Mouse (Mus musculus): ENCODE data around the gene Nxpe4. TPM values are rescaled to one million over a fixed set of nuclear protein-coding genes. Genes with fewer than 3 reads are reported as not detected.

Gene Nxpe4
- total and polyA plus RNA-seq, 3 experiments = 0.67 to 5.0 (median 2.1) TPM

GRCm38 (mm10) chr9:48329597-48329996 lies 167.8 kb downstream of the Nxpe4 start:
- DNase-seq = no peak

- no peak for DNase-seq
These were observed 177.1 kb downstream of the Nxpe4 start for GRCm38 (mm10) chr9:48338783-48339455.

DNA sequence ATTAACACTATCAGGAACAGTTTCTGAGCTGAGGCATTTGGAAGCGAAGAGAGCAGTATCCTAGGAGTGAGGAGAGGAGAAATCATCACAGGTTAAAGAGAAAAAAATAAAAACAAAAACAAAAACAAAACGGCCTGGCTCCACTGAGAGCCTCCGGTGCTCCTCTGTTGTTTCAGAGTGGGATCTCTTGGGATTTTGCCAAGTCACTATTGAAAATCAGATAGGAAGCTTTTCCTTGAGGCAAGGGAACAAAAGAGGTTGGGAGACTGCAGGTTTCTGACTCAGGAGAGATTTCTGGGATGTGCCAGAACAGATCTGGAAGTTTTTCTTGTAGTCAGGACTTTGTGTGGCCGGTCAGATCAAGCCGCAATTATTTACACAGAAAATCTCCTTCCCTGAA lies 177.7 kb downstream of the Nxpe4 start:
- no peak for DNase-seq

GRCm38 (mm10) chr9:48340708-48341380 lies 179.0 kb downstream of the Nxpe4 start:
- no peak for DNase-seq

- DNase-seq = no peak
These were observed 183.6 kb downstream of the Nxpe4 start for GRCm38 (mm10) chr9:48345456-48345855.

GRCm38 (mm10) chr9:48345866-48346265 lies 184.0 kb downstream of the Nxpe4 start:
- no peak for DNase-seq

GRCm38 (mm10) chr9:48353148-48353698 lies 191.4 kb downstream of the Nxpe4 start, which contains the start of gene Nxpe2:
Gene Nxpe2 (minus strand): TSS chr9:48353454.
- DNase-seq = no peak

DNA sequence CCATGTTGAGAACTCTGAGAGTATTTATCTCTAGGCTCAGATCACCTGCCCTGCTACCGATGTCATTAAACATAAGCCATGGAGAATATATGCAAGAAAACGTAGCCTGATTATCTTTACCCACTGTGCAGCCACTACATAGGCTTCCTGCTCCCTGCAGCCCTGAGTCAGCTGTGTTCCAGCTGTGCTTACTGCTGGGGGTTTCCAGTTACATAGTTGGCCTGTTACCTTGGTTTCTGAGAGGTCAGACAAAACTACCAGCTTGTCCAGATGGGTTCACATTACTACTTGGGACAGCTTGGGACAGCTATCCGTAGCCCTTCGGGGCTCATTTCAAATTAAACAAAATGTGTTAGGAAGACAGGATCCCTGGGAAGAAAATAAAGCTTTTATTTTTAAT lies 192.3 kb downstream of the Nxpe4 start:
- no peak for DNase-seq

GRCm38 (mm10) chr9:48354793-48355192 lies 193.0 kb downstream of the Nxpe4 start:
- DNase-seq = peak; percentile 84

DNA sequence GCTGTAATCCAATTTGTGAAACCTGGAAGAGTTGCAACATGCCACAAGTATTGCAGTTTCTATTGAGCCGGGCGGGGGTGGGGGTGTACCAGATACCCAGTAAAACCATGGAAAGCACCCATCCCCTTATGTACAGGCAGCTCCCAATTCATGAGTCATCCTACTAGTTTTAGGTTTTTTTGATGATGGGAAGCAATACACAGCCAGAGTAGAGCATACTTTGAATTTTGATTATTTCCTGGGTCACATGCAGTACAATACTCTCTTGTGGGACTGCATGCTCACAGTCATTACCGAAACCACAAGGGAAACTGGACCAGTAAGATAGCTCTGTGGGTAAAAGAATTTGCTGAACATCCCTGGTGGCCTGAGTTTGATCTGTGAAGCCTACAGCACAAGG lies 195.3 kb downstream of the Nxpe4 start:
- DNase-seq = no peak

- DNase-seq = no peak
These were observed 199.0 kb downstream of the Nxpe4 start for GRCm38 (mm10) chr9:48360826-48361225.

GRCm38 (mm10) chr9:48361815-48362631 lies 200.2 kb downstream of the Nxpe4 start:
- no peak for DNase-seq

DNA sequence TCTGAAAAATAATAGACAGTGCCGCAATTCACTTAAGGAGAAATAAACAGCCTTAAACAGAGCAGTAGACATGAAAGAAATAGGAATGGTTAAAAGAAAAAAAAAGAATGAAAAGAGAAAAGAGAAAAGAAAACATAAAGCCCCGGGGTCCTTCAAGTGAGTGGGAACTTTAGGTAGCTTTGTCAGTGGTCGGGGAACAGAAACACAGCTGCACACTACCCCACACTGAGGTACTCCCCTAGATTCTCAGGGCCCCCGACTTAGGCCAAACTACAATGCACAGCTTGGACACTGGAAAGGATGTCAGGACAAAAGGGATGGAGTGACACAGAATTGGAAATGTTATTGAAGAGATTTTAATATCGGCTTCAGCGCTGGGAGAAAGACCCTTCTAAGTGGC lies 200.9 kb downstream of the Nxpe4 start:
- no peak for DNase-seq

DNA sequence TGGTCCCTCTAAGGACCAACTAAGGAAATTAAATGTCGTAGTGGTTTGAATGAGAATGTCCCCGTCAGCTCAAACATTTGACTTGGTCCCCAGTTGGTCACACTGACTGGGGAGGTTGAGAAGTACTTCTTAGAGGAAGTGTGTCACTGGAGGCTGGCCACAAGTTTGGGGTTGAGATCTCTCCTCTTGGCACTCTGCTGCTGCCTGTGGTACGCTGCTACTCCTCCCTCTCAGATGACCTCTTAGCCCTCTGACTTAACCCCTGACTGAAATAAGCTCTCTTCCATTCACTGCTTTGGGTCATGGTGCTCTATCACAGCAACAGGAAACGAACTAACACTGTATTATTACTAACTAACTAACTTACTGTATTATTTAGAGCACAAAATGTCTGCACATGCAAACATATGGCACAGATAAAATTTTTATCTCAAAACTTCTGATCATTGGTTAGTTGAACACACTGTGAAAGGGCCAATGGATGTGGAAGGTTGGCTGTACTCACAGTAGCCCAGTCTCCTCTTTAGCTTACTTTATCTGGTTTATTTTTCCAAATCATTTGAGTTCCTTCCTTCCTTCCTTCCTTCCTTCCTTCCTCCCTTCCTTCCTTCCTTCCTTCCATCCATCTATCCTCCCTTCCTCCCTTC lies 211.5 kb downstream of the Nxpe4 start:
- DNase-seq = no peak

GRCm38 (mm10) chr9:48374357-48374756 lies 212.5 kb downstream of the Nxpe4 start:
- no peak for DNase-seq

- DNase-seq = no peak
These were observed 226.6 kb downstream of the Nxpe4 start for GRCm38 (mm10) chr9:48388451-48388850.

DNA sequence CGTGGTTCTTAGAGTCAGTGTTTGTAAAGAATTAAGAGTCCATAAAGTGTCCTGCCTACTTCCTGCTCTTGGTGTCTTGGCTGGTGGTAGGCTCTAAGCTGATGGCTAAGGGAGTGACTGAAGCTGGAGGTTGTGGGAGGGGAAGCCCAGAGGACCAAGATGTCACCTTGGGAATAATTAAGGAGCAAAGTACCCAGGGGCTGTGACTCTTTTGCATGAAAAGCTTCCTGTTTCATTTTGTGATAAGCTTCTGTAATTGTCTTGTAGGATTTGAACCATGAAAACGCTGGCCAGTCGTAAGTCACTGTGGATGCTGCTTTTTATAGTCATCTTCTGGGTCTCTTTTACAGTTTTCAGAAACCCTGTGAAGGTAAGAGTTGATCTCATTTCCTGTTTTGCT lies 228.2 kb downstream of the Nxpe4 start:
- no peak for DNase-seq

- DNase-seq = no peak
These were observed 241.9 kb downstream of the Nxpe4 start for GRCm38 (mm10) chr9:48403590-48404209.

- no peak for DNase-seq
These were observed 242.9 kb downstream of the Nxpe4 start for GRCm38 (mm10) chr9:48404687-48405086.

GRCm38 (mm10) chr9:48407549-48408327 lies 245.9 kb downstream of the Nxpe4 start:
- peak; percentile 10 for DNase-seq
